Mouse (Mus musculus) heart, adult 9 months (tissue): ENCODE measurements at regions not wholly inside any gene's neighbourhood (a gene's known extent, or its start where the extent isn't known, plus 50 kb on each side); places are given as distances from the start of the nearest gene placed in this dataset.

Experiments used
- DNase-seq, 2 experiments: peaks; one replicate each; pipeline ENCODE4 v3.0.0; 2022; ENCODE audit warnings: low spot score in 2 of 2

DNA sequence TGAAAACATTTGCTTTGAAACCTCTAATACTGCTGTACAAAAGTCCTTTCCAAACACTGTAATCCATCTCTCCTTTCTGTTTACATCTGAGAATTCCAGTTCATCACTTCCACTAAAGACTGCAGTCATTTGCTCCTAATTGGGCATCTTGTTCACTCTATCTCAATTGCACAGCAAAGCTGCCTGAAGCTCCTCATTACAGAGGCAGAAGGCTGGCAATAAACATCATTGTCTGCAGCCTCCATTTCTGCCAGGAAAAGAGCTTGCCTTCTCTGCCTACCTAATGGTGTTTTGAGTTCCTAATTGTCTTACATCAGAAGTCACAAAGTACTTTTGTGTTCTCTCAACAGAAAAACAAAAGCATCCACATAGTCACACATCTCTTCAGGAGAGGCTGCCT is 207.7 kb downstream of the Kcnj2 start:
- no peak for DNase-seq

GRCm38 (mm10) chr11:111280769-111281168 is 214.8 kb downstream of the Kcnj2 start:
- DNase-seq = no peak

- no peak for DNase-seq
Measured at GRCm38 (mm10) chr11:111281237-111282160, 215.5 kb downstream of the Kcnj2 start.

DNA sequence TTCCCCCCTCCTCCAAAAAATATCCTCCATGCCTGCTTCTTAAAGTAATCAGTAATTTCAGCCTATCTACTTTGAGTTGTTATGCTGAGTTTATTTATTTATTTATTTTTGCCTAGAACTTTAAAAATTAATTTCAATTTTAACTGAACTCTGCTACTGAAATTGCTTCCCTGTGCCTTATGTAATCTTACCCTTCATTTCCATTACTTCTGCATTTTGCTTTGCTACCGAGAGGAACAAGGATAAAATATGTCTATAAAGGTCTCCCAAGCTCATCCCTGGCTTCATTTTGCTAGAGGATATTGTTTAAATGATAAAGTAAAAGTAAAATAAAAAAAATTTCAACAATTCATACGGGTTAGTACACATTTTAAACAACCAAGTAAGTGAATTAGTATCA is 216.3 kb downstream of the Kcnj2 start:
- no peak for DNase-seq

DNA sequence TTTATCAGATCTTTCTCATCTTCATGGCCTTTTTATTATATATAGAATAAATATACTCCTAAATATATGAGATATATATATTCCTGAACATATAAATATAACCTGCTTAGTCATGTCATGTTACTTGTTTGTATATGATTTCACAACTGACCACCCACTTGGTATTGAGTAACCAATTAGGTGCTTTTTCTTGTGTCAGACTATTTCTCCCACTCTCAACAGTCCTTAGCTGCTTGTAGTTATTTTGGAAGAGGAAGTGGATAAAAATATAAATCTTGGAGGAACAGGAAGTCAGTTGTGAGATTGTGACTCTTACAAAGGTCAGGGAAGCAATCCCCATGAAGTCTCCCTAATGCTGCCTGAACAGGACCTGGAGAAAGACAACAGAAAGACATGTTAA is 224.6 kb downstream of the Kcnj2 start:
- peak in 1 of 2 experiments; percentile 8 for DNase-seq

DNA sequence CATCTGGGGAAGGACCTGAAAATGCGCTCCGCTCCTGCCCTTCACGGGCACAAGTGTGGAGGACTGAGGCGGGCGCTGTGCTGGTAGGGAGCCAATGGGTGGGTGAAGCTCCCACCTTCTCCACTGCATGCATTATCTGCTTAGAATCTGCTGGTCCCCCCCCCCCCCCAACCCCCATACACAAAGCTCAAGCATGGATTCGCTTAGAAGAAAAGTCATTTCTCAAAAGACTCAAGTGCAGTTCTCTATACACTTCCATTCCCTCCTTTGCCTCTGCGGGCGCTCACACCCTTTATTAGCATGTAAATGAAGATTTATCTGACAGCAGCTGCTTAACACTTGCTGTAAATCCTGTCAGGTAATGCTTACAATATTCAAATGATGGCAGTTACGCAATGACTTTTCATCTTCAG is 230.4 kb downstream of the Kcnj2 start:
- no peak for DNase-seq

DNA sequence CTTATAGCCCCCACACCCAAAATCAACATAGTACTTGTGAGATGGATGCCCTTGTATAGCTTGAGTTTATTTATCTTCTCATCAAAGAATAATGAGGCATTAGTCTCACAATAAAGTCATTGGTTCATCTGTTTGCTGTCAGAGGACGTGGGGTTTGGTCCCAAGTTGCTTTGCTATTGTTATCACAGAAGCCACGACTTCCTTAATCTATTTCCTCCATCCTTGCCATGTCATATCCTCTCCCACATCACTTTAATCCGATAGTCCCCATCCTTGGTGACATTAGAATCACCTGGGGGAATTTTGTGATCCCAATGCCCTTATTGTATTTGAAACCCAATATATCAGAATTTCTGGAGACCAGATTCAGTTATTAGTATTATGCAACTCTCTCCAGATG is 246.8 kb downstream of the Kcnj2 start:
- no peak for DNase-seq

DNA sequence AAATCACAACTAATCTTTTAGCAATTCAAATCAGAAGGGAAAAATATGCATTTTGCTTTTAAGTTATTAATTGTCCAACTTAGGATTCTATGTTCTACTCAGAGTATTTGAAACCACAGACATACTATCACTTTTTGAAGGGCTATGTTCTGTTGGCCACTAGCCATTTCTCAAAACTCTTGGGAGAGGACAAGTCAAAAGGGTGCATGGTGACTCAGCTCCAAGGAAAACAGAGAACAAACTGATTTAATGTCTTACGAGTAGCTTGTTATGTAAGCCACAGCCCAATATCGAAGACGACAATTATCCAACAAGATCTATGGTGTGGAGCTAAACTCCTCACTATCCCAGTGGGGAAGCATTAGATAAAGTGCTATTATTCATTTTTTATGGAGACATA is 247.6 kb downstream of the Kcnj2 start:
- DNase-seq = peak; percentile 28 to 32

GRCm38 (mm10) chr11:111321576-111321975 is 255.6 kb downstream of the Kcnj2 start:
- DNase-seq = no peak

DNA sequence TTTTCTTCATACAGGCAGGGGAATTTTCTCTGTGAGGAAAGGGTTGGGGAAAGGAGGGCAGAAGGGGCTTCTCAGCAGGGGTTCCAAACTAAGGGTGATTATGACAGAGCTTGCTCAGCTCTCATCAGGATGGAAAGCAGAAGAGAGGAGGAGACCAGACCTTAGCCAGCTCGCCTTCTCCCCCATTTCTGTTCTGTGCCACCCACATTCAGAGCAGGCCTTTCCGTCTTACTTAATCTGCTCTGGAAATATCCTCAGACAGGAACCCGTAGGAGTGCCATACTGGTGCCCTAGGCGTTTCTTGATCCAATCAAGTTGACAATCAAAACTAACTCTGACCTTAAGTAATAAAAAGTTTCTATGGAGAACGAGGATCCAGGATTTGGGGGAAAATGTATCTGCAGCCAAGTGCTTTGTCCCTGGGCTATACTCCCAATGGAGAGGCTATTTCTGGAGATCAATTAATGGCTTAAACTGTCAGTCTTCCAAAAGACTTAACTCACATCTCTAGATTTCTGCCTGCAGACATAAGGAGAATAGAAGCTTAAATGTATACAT is 258.6 kb downstream of the Kcnj2 start:
- DNase-seq = no peak

- no peak for DNase-seq
Measured at GRCm38 (mm10) chr11:111326915-111327314, 261.0 kb downstream of the Kcnj2 start.

GRCm38 (mm10) chr11:111328258-111328657 is 262.3 kb downstream of the Kcnj2 start:
- DNase-seq = no peak

DNA sequence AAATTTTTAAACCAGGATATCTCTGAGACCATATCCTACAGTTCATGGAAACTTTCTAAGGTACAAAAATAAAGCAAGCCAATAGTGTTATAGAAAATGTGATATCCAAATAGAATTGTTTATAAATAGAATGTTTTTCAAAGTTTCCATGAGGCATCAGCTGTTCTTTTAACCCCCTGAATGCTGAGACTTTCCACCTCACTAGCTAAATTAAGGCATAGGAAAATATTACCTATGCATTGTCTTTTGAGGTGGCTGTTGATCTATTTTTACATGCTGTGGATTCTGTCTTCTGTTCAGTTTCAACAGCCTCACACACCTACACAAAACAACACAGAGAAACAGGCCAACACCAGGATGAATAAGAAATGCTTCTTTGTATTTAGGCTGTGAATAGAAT is 265.6 kb downstream of the Kcnj2 start:
- DNase-seq = no peak

- DNase-seq = no peak
Measured at GRCm38 (mm10) chr11:111333021-111333420, 267.1 kb downstream of the Kcnj2 start.

GRCm38 (mm10) chr11:111347562-111347961 is 281.6 kb downstream of the Kcnj2 start:
- no peak for DNase-seq

DNA sequence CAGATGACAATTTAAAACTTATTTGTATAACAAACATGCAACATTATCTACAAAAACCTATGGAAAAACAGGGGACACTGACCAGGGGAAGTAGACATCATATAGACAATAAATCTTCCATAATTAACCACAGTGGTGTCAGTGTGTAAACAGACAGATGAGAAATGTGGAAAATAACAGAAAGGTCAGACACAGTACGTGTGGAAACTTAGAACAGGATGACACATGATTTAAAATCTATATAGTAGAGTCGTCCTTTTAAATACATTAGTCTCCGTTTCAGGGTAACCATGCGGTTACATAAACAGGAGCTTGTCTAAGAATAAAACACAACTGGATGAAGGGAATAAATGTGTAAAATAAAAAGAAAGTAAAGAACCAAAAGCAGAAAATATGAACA is 284.1 kb downstream of the Kcnj2 start:
- no peak for DNase-seq

DNA sequence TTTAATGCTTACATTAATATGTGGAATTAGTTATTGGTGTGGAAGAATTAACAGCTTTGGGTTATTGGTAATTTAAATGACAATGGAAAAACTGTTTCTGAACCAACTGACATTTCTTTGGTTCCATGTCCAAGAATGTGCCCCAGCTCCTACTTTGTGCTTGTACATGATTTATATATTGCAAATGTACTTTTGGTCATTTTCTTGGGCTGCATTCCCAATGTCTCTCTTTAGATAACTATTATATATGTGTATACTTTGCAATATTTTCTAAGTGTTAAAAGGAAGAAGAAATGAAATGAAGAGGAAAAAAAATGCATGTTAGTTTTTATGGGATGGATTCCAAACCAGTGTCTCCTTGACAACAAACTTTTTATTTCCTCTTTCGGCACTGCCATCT is 297.4 kb downstream of the Kcnj2 start:
- no peak for DNase-seq

- DNase-seq = no peak
Measured at GRCm38 (mm10) chr11:111377165-111377564, 311.2 kb downstream of the Kcnj2 start.

DNA sequence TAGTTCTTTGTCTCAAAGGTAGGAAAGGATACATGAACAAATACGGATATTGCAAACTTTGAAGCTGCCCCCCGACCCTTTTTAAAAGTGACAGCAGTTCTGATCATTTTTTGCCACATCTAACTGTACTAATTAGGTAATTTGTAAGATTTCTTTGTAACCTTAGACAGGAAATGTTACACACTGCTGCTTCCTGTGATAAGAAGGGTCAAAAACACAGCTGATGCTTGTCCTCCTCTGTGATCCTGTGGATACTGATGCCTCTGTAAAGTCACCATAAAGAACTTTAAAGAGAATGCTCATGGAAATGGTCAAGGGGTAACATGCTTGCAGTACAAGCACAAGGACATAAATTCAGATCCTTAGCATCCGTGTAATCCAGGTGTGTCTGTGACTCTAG is 313.9 kb downstream of the Kcnj2 start:
- DNase-seq = no peak

DNA sequence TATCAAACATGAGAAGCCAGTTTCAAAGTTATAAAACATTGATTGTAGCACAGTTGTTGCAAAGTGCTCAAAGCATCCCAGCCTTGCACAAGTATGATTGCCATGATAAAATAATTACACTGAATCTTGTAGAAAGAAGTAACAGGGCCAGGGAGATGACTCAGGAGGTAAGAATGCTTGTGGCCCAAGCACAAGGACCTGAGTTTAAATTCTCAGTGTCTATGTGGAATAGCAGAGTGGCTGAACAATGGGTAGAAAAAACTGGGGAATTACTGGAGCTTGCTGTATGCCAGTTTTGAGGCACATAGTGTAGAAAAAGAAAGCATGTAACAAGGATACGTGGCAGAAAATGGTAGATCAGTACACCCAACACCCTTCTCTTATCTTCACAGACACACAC is 332.7 kb downstream of the Kcnj2 start:
- DNase-seq = no peak

DNA sequence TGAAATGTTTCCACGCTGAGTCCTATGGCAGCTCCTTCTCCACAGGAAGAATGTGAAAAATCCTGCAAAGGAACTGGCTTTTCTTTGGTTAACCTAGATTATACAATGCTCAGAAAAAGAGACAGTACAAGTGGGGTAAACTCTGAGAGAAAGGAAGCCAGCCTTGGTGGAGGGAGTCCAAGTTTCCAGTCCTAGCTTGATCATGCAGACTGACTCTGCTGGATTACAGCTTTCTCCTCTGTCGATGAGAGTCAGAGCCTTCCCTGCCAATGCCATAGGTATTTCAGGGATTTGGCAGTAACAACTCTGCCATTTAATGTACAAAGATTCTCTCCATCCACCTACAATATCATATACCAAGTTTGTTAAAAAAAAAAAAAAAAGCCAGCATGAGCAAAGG is 343.3 kb downstream of the Kcnj2 start:
- DNase-seq = no peak

- no peak for DNase-seq
Measured at GRCm38 (mm10) chr11:111424871-111425270, 358.9 kb downstream of the Kcnj2 start.

DNA sequence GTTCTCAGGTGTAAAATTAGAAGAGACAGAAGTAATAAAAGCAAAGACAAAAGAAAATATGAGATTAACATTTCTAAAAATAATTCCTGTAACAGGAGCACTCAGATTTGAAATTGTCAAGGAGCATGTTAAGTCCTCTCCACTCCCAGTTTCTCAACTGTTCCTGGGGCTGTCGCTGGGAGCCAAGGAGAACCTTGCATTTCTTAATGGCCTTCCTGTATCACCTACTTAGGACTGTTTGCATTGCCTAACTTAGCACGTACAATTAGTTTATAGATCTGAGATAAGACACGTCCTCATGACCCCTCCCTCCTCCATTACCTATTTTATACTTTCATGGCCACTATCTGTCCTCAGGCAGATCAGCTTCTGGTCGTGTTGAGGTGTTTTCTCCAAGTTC is 360.8 kb downstream of the Kcnj2 start:
- DNase-seq = no peak
